Comparison of ENCODE assay signal across 8 mouse cellular contexts in the genomic region with DNA sequence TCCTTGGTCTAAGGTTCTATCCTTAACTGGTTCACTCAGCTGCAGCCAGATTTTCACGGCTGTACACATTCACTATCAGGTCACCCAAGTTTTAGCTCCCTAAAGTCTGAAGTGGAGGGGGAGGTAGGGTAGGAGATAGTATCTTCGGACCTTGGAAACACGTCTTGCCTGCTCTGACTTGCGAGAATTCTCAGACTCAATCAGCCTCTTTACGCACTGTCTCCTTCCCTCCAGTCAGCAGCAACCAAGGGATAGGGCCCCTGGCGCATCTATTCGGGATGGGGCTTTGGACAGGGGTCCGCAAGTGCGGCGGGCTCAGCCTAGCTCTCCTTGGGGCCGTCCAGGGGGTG. TPM values are rescaled to one million over a fixed set of nuclear protein-coding genes. Genes with fewer than 3 reads are reported as not detected.
DNase-seq lines count a peak whose midpoint lies in the region; ATAC-seq and TF ChIP-seq lines count a peak whose summit lies in the region.

No protein-coding gene starts in this region.

- WGBS in kidney, embryonic 15.5 days = under 1% methylated on average over 11 of the region's 11 CpGs
- under 1% methylated on average over 11 of the region's 11 CpGs for WGBS in hindbrain, embryonic 15.5 days
- under 1% methylated on average over 11 of the region's 11 CpGs for WGBS in midbrain, embryonic 16.5 days

- no peak for DNase-seq in kidney, adult 18-20 months
- no peak for DNase-seq in yolk sac, embryonic 10.5 days (ENCODE audit: low spot score)
- no peak for DNase-seq in natural killer cell, adult 2 months (ENCODE audit: low spot score in 2 of 2)
- DNase-seq in thymus, postnatal 36 days = no peak

- TF ChIP-seq CTCF in cortical plate, adult 2 months (IDR thresholded peaks at IDR 0.05; ENCODE audit: extremely low read depth, insufficient read depth, low read length) = no peak

- peaks cover 13% of the 10 kb centered on the region; the same call in 1 of the 2 replicates for H3K36me3 ChIP-seq in kidney, embryonic 15.5 days
- H3K36me3 ChIP-seq in hindbrain, embryonic 15.5 days = no peaks in the 10 kb centered on the region
- H3K36me3 ChIP-seq in midbrain, embryonic 16.5 days (ENCODE audit: control insufficient read depth, insufficient read depth, low read length) = no peaks in the 10 kb centered on the region

- H3K4me1 ChIP-seq in kidney, embryonic 15.5 days = peaks cover 67% of the 10 kb centered on the region
- H3K4me1 ChIP-seq in cortical plate, adult 2 months (ENCODE audit: control insufficient read depth, insufficient read depth, low read length) = peaks cover 2% of the 10 kb centered on the region; the same call in 1 of the 2 replicates
- H3K4me1 ChIP-seq in hindbrain, embryonic 15.5 days (replicated peaks) = peaks cover 47% of the 10 kb centered on the region
- peaks cover 21% of the 10 kb centered on the region for H3K4me1 ChIP-seq in midbrain, embryonic 16.5 days (ENCODE audit: control insufficient read depth, insufficient read depth, low read length)

- peaks cover 59% of the 10 kb centered on the region for H3K27me3 ChIP-seq in kidney, embryonic 15.5 days
- peaks cover 59% of the 10 kb centered on the region for H3K27me3 ChIP-seq in hindbrain, embryonic 15.5 days
- H3K27me3 ChIP-seq in midbrain, embryonic 16.5 days (ENCODE audit: control insufficient read depth, insufficient read depth, low read depth, low read length) = peaks cover 48% of the 10 kb centered on the region

- H3K4me2 ChIP-seq in kidney, embryonic 15.5 days = peak overlapping the region; percentile 89
- peak overlapping the region; percentile 98 for H3K4me2 ChIP-seq in hindbrain, embryonic 15.5 days
- peak overlapping the region; percentile 91 for H3K4me2 ChIP-seq in midbrain, embryonic 16.5 days (ENCODE audit: low read length)

- H3K27ac ChIP-seq in kidney, embryonic 15.5 days = peak overlapping the region; percentile 88
- H3K27ac ChIP-seq in cortical plate, adult 2 months (ENCODE audit: insufficient read depth, low read length) = peak overlapping the region; percentile 82
- H3K27ac ChIP-seq in hindbrain, embryonic 15.5 days (replicated peaks) = peak overlapping the region; percentile 76
- H3K27ac ChIP-seq in midbrain, embryonic 16.5 days (ENCODE audit: low read length) = peak overlapping the region; percentile 60

- no peaks in the 10 kb centered on the region for H3K9me3 ChIP-seq in kidney, embryonic 15.5 days (replicated peaks)
- no peaks in the 10 kb centered on the region for H3K9me3 ChIP-seq in hindbrain, embryonic 15.5 days
- H3K9me3 ChIP-seq in midbrain, embryonic 16.5 days (replicated peaks; ENCODE audit: control insufficient read depth, low read length, poor library complexity, severe bottlenecking) = no peaks in the 10 kb centered on the region

- H3K9ac ChIP-seq in kidney, embryonic 15.5 days = peak overlapping the region; percentile 60
- H3K9ac ChIP-seq in hindbrain, embryonic 15.5 days = peak overlapping the region; percentile 60
- H3K9ac ChIP-seq in midbrain, embryonic 16.5 days (ENCODE audit: low read depth, low read length) = peak overlapping the region; percentile 73

- H3K4me3 ChIP-seq in kidney, embryonic 15.5 days (replicated peaks) = peak overlapping the region; percentile 59
- H3K4me3 ChIP-seq in cortical plate, adult 2 months (ENCODE audit: insufficient read depth, low read length) = peak overlapping the region; percentile 45
- peak overlapping the region; percentile 54 for H3K4me3 ChIP-seq in hindbrain, embryonic 15.5 days
- H3K4me3 ChIP-seq in midbrain, embryonic 16.5 days (ENCODE audit: low read depth, low read length) = peak overlapping the region; percentile 51

- TF ChIP-seq POLR2A in cortical plate, adult 2 months (IDR thresholded peaks at IDR 0.05; ENCODE audit: extremely low read depth, insufficient read depth, low read length) = no peak

- 0 out of 2 replicates have a peak, but pooled peaks have one; percentile 1 for ATAC-seq in kidney, embryonic 15.5 days (replicated peaks; ENCODE audit: low FRiP score)
- ATAC-seq in hindbrain, embryonic 15.5 days (ENCODE audit: low FRiP score, low read depth) = no peak
- ATAC-seq in midbrain, embryonic 16.5 days = no peak

RNA-seq across cellular contexts. Expression of gene Pmp22, which starts 3.3 kb away (rescaled TPM):
- polyA plus RNA-seq in kidney, embryonic 15.5 days (2015; fragmentation: Nextera tagmentation; extraction: Ambion mirVana) = 96.7 and 115 TPM in 2 replicates
- polyA plus RNA-seq in cortical plate, adult 2 months (2012; rRNA removed) = 21.8 and 22.2 TPM in 2 replicates
- 39.6 and 41.1 TPM in 2 replicates for polyA plus RNA-seq in hindbrain, embryonic 15.5 days (2015; fragmentation: Nextera tagmentation; extraction: Ambion mirVana)
- polyA plus RNA-seq in midbrain, embryonic 16.5 days (2015; fragmentation: Nextera tagmentation; extraction: Ambion mirVana) = 22.6 and 23.6 TPM in 2 replicates
